Mouse (Mus musculus) neural tube, embryonic 10.5 days (tissue): ENCODE data around the gene Plxnc1.
A peak's percentile ranks its signal among the peaks of the same experiment; 100 is the strongest.

Experiments
- DNase-seq: peaks from one replicate; pipeline ENCODE4 v3.0.0-alpha.2; 2017; ENCODE audit warnings: low spot score; ENCODE audit errors: extremely low spot score

Plxnc1 gene

GRCm38 (mm10) chr10:94944691-94945205 is at the start of gene Plxnc1:
Plxnc1 (minus strand) TSS chr10:94944835.
- peak; percentile 82 for DNase-seq

GRCm38 (mm10) chr10:94992127-94992526 is 47.5 kb upstream of the Plxnc1 start:
- peak; percentile 76 for DNase-seq

GRCm38 (mm10) chr10:94991564-94992097 is 47.0 kb upstream of the Plxnc1 start:
- peak; percentile 70 for DNase-seq

- DNase-seq, result no peak
Observed at GRCm38 (mm10) chr10:94990768-94991563, 46.3 kb upstream of the Plxnc1 start.

- DNase-seq, result no peak
Observed at GRCm38 (mm10) chr10:94989321-94989720, 44.7 kb upstream of the Plxnc1 start.

GRCm38 (mm10) chr10:94985103-94985502 is 40.5 kb upstream of the Plxnc1 start:
- no peak for DNase-seq

- DNase-seq, result no peak
Observed at GRCm38 (mm10) chr10:94982528-94982927, 37.9 kb upstream of the Plxnc1 start.

- no peak for DNase-seq
Observed at GRCm38 (mm10) chr10:94981466-94982138, 37.0 kb upstream of the Plxnc1 start.

GRCm38 (mm10) chr10:94978265-94978822 is 33.7 kb upstream of the Plxnc1 start:
- DNase-seq, result no peak

GRCm38 (mm10) chr10:94976329-94976728 is 31.7 kb upstream of the Plxnc1 start:
- peak; percentile 26 for DNase-seq

- no peak for DNase-seq
Observed at GRCm38 (mm10) chr10:94975099-94975496, 30.5 kb upstream of the Plxnc1 start.

- no peak for DNase-seq
Observed at GRCm38 (mm10) chr10:94974345-94975098, 29.9 kb upstream of the Plxnc1 start.

- no peak for DNase-seq
Observed at GRCm38 (mm10) chr10:94971625-94972161, 27.1 kb upstream of the Plxnc1 start.

GRCm38 (mm10) chr10:94970221-94970620 is 25.6 kb upstream of the Plxnc1 start:
- no peak for DNase-seq

GRCm38 (mm10) chr10:94967468-94967867 is 22.8 kb upstream of the Plxnc1 start:
- DNase-seq, result no peak

GRCm38 (mm10) chr10:94966789-94967188 is 22.2 kb upstream of the Plxnc1 start:
- no peak for DNase-seq

- DNase-seq, result no peak
Observed at GRCm38 (mm10) chr10:94965093-94965492, 20.5 kb upstream of the Plxnc1 start.

- DNase-seq, result no peak
Observed at GRCm38 (mm10) chr10:94962005-94962404, 17.4 kb upstream of the Plxnc1 start.

- DNase-seq, result no peak
Observed at GRCm38 (mm10) chr10:94961283-94961682, 16.6 kb upstream of the Plxnc1 start.

GRCm38 (mm10) chr10:94958311-94958710 is 13.7 kb upstream of the Plxnc1 start:
- DNase-seq, result peak; percentile 52

- no peak for DNase-seq
Observed at GRCm38 (mm10) chr10:94957705-94958104, 13.1 kb upstream of the Plxnc1 start.
